Mouse (Mus musculus) gastrocnemius, adult 18-20 months (tissue): ENCODE measurements at regions not wholly inside any gene's neighbourhood (a gene's known extent, or its start where the extent isn't known, plus 50 kb on each side); places are given as distances from the start of the nearest gene placed in this dataset.

Experiments
- DNase-seq: peaks from one replicate; pipeline ENCODE4 v3.0.0; 2021; ENCODE audit warnings: low spot score

GRCm38 (mm10) chr19:59642606-59643005 lies 184.4 kb downstream of the Emx2 start:
- DNase-seq, result no peak

- no peak for DNase-seq
These were observed 188.1 kb downstream of the Emx2 start for GRCm38 (mm10) chr19:59646231-59646630.

- DNase-seq, result no peak
These were observed 188.5 kb downstream of the Emx2 start for GRCm38 (mm10) chr19:59646656-59647055.

GRCm38 (mm10) chr19:59649421-59649820 lies 191.2 kb downstream of the Emx2 start:
- no peak for DNase-seq

GRCm38 (mm10) chr19:59650611-59651329 lies 192.6 kb downstream of the Emx2 start:
- DNase-seq, result no peak

GRCm38 (mm10) chr19:59653631-59654367 lies 195.6 kb downstream of the Emx2 start:
- no peak for DNase-seq

GRCm38 (mm10) chr19:59655321-59655720 lies 197.1 kb downstream of the Emx2 start:
- no peak for DNase-seq

GRCm38 (mm10) chr19:59669793-59670192 lies 211.6 kb downstream of the Emx2 start:
- no peak for DNase-seq

GRCm38 (mm10) chr19:59673537-59673936 lies 215.4 kb downstream of the Emx2 start:
- DNase-seq, result no peak

- DNase-seq, result no peak
These were observed 221.0 kb downstream of the Emx2 start for GRCm38 (mm10) chr19:59679191-59679590.

GRCm38 (mm10) chr19:59680356-59680755 lies 222.2 kb downstream of the Emx2 start:
- no peak for DNase-seq

- no peak for DNase-seq
These were observed 226.1 kb downstream of the Emx2 start for GRCm38 (mm10) chr19:59684292-59684691.

- no peak for DNase-seq
These were observed 227.9 kb downstream of the Emx2 start for GRCm38 (mm10) chr19:59685826-59686717.

- no peak for DNase-seq
These were observed 229.0 kb downstream of the Emx2 start for GRCm38 (mm10) chr19:59687206-59687605.

GRCm38 (mm10) chr19:59687681-59688080 lies 229.5 kb downstream of the Emx2 start:
- DNase-seq, result no peak

- DNase-seq, result no peak
These were observed 233.4 kb downstream of the Emx2 start for GRCm38 (mm10) chr19:59691541-59692096.

GRCm38 (mm10) chr19:59697628-59698027 lies 239.5 kb downstream of the Emx2 start:
- no peak for DNase-seq

GRCm38 (mm10) chr19:59700187-59700586 lies 242.0 kb downstream of the Emx2 start:
- DNase-seq, result no peak

- DNase-seq, result no peak
These were observed 236.3 kb downstream of the Rab11fip2 start for GRCm38 (mm10) chr19:59707106-59707505.

- no peak for DNase-seq
These were observed 234.3 kb downstream of the Rab11fip2 start for GRCm38 (mm10) chr19:59709180-59709579.

GRCm38 (mm10) chr19:59715086-59715485 lies 228.4 kb downstream of the Rab11fip2 start:
- DNase-seq, result no peak
